Mouse (Mus musculus) monocyte, adult 5-6 weeks (primary cell): ENCODE results near the gene Armc8. TPM values are rescaled to one million over a fixed set of nuclear protein-coding genes. Genes with fewer than 3 reads are reported as not detected.

Experiments used
- ATAC-seq: fragments of 153-309, 156-312 bp; replicated peaks from 2 replicates; pipeline ENCODE4 v1.8.0; 2017; ENCODE audit warnings: mild to moderate bottlenecking; ENCODE audit not compliant: low TSS enrichment, insufficient number of reproducible peaks, severe bottlenecking, poor library complexity, low FRiP score
- total RNA-seq: library from RNA; stranded (forward); fragments of 200-1000, 200-491, 200-594 nt; gene quantifications from 3 replicates; pipeline ENCODE4 v1.2.3, GENCODE M21; 2017

The Armc8 gene
- total RNA-seq, 1 experiment from 2014 or later = 29.1 TPM

DNA sequence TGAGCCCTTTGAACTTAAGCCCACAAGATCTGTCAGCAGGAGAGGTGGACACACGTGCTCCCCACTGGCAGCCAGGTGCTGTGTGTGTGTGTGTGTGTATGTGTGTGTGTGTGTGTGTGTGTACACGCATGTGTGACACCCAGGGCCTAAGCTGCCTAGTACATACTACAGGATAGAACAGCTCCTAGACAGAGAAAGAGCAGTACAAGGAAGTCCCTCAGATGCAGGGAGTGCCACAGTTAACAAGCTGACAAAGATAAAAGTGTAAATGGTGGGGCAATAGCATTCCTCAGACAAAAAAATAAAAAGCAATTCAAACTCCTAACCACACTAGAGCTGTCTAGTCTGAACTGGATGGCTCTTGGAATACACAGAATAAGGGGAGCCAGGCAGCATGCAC, 16.6 kb downstream of the Armc8 start:
- ATAC-seq = no peak

DNA sequence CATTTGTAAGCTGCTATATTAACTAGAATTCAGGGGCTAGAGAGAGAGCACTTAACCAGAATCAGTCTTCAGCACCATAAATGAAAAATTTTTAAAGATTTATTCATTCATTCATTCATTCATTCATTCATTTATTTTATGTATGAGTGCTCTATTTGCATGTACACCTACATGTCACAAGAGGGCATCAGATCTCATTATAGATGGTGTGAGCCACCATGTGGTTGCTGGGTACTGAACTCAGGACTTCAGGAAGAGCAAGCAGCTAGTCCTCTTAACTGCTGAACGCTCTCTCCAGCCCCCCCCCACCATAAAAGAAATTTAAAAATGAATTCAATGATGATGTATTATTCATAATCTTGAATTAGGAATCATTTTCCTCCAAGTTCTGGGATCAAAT, 22.4 kb downstream of the Armc8 start:
- no peak for ATAC-seq

DNA sequence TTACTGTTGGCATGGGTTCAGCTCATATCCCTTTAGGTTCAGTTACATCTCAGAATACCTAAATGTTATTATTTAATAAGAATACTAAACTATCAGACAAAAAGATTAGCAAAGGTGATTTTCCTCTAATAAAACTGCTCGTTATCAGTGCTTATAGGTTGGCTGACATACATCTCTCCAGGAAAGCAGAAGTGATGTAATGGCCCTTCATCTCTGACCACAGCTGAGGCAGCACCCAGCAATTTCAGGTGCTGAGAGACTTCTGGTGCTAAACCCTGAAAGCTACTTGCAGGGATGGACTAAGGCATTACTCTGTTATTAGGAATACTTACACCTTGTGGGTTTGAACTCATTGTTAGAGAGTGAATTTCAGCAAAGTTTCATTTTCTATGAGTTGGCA, 36.8 kb downstream of the Armc8 start:
- ATAC-seq = no peak

DNA sequence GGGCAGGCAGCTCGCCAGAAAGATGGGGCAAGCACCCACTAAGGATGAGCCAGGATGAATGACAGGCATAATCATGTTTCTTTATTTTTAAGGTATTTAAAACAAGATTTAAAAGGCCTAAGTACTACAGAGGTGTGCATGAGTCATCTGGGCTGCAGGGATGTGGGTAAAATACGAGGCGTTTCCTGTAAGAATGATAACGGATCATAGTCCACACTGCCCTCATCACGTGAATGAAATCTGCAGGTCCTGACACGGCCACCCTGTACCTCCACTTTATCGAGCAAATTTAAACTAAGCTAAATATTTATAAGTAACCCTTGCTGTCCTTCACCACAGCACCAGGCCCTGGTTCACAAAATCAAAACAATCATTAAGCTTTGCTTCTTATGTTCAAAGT, 62.8 kb downstream of the Armc8 start:
- no peak for ATAC-seq

DNA sequence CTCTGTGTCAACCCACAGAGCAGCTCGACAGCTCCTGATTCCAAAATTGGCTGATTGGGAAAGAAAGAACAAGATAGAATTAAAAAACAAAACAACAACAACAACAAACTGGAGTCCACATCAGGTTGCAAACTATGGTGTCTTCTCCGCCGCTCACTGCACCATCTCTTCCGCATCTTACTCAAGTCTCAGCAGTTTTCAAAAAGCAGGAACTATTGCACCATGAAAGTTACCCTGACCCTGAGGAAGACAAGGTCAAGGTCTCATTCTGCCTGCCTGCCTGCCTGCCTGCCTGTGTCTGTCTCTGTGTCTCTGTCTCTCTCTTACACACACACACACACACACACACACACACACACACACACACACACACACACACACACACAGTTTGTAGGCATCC, 69.4 kb downstream of the Armc8 start:
- no peak for ATAC-seq

DNA sequence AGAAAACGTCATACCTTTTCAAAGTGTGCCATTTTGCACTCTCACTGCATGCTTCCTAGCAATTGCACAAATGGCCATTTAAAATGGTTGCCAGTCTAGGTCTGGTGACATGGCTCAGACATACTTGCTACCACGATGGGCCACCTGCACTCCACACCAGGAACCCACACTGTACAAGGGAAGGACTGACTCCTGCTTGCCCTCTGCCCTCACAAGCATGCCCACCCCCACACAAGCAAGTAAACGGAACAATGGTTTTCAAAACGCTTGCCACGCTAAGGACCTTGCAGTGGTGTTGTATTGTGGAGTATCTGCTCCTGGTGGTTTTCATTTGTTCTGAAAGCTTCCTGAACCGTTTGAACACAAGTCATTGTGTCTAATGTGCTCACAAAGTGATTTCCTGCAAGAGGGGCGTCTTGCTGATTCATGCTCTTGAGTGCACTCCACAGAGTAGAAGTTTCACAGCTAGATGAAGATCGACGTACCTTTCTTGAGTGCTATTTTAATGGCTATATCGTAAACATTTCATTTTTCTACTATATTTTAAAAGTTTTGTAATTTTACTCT, 76.0 kb downstream of the Armc8 start:
- no peak for ATAC-seq

DNA sequence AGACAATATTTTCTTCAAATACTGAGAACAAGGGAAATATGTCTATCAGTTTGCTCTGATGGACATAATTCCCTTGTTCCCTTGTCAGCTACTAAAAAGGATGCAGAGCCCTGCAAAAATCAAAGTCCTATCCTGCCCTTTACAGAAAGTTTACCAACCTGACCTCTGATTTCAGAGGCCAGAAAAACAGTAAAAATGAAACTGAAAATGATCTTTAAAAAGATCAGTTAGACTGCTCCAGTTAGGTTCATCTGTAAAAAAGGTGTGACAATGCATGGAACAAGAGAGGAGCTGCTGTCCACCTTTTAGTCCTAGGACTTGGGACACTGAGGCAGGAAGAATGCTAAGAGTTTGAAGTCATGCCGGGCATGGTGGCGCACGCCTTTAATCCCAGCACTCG, 77.6 kb downstream of the Armc8 start:
- no peak for ATAC-seq

DNA sequence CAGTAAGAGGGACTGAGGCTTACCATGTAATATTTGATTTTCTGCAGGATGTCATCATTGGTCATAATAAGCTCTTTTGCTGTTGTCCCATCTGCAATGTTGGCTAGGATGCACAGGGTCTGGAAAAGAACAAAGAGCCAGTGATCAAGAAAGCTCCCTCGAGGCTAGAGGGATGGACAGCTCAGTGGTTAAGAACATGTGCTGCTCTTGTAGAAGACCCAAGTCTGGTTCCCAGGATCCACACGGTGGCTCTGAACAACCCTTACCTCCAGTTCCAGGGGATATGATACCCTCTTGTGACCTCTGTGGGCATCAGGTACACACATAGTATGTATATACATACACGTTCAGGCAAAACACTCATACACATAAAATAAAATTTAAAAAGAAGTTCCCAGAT, 80.9 kb downstream of the Armc8 start:
- ATAC-seq = no peak

DNA sequence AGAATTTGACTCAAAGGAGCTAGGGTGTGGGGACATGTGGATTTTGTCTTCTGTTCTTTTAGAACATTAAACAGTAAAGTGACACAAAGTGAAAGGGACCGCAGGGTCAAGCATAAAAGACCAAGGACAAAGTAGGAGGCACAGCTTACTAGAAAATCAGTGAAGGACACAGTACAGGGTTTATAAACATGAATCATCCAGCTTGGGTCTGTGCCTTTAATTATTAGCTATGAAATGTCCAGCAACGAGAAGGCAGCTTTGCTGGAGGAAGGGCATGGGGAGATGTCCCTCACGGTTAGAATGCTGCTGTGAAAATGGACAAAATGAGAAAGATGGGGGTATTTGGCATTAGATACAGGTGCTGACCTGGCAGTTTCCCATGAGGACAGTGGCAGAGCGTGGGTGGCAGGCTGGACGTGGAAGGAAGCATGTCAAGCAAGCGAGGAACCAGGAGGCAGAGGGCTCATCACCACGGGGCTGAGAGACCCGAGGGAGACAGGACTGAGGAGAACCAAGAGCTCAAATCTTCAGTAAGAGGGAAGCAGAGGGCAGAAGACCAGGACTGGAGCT, 81.5 kb downstream of the Armc8 start:
- no peak for ATAC-seq

DNA sequence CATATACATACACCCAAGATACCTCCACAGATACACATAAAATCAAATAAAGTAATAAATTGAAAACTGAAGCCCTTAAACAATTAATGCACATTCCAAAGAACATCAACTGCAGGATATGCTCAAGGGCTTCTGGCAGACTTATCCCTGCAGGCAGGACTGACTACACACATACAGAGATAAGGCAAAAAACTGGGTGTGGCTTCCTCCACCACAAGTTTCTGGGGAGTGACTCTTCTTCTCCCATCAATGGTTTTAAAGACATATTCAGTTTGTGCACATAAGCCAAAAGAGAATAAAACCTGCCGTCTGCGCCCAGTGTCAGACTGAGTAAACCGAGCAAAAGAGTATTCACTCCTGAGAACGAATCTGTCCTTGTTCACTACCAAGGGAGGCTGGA, 83.6 kb downstream of the Armc8 start:
- ATAC-seq = no peak

DNA sequence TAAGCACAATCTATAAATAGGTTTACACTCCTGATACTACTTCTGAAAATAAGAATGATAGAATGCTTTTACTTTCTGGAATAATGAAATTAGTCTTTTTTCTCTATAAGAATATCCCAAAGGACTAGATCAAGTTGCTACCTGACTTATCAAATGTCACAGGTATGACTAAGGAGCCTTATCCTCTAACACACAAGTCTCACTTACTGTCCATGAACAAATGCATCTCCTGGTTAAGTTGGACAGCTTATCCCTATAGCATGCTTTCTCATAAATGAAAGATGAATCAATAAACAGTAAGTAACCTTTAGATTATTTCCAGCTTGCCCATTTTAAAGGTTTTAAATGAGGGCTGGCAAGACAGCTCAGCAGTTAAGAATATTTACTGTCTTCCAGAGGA, 84.1 kb downstream of the Armc8 start:
- ATAC-seq = no peak

DNA sequence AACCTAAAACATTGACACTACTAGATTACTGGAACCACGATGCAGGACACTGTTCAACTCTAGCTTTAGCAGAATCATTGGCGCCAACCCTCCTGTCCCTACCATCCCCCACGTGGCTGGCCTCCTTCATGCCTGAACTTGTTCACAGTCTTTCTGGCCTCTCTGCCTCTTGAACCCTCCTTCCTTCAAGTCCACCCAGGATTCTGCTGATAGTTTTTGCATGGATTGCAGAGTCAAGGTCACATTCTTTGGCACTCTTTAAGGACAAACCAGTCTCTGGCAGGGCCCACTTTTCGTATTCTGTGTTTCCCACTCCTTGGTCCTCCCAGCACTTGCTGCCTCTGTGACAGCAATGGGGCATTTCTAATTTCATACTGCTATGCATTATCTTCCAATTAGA, 85.5 kb downstream of the Armc8 start:
- no peak for ATAC-seq

DNA sequence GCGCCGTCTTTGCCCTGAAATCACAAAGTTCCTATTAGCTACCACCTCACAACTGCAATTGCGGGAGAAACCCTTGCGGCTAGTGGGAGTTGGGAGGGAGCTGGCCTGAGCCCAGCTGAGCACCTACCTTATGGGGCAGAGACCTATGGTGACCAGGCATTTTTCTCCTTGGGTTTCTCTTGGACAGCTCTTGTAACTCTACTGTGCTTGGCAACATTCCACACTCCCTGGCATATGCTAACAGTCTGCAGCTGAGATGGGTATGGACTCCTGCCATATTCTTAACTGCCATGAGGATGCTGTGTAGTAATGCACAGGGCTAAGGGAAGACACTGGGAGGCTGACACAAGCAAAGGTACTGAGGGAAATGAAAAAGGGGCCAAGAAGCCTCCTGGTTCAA, 87.9 kb downstream of the Armc8 start:
- no peak for ATAC-seq

DNA sequence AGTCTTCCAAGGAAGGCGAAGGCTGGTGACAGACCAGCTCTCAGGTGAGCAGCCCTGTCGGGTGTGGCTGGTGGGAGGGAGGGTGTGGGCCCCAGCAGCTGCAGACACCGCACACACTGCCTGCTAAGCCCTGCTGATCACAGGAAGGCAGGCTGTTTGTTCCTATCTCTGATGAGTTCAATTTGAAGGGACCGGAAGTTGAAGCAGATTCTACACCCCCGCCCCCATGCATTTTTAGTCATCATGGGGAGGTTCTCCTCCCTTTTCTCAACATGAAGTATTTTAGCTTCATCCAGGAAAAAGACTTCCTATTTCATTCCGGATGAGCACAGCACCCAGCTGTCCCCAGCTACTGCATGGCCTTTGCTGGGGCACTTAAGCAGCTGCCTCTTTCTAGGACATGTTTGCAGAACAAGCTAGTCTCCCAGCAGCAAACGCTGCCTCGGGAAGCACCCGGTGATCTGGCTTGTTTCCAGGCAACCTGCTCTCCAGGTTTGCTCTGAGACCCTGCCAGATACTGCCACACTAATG, 89.5 kb downstream of the Armc8 start:
- no peak for ATAC-seq

DNA sequence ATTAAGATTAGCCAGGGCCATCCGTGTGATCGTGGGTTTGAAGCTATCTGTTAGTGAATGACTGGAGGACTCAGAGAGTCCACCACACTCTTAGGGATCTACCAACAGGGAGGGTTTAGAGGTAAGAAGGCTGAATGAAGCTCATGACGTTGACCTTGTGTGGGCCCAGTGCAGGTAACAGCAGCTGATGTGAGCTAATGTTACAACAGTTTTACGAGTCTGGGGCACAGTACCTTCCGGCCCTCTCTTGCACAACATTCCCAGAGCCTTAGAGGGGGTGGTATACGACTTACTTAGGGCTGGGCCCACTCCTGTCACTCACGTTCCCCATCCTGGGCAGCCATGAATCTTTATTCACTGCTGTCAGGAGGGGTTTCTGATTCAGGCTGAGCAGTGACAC, 97.4 kb downstream of the Armc8 start:
- ATAC-seq = no peak

DNA sequence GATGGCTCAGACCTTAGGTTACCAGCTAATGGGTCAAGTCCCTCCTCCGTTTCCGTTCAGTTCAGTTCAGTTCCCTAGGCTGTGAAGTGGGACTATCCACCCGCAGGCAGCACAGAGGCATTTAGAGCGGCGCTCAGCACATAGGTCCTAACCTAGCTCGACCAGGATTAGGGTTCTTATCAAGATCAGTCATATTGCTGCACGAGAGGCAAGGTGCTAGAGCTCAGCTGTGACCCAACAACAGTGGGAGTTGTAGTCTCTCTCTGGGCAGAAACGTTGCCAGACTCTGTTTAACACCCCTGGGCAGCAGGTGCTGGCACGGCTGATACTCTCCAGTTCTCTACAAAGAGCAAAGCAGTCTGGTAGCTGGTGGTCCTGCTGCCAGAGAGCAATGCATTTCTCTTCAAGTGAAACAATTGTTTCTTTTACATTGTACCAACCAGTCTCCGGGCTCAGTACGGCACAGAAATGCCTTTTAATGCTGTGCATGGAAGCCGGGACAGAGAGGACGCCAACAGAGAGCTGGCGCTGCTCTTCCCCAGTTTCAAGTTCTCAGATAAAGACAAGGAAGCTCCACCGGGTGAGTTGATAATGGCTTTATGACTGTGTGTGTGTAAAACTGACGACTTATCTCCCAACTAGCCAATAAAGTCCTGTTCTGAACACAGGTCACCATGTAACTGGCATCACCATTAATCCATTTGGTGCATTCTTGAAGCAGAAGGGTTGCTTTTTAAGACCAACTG, 98.2 kb downstream of the Armc8 start:
- no peak for ATAC-seq

DNA sequence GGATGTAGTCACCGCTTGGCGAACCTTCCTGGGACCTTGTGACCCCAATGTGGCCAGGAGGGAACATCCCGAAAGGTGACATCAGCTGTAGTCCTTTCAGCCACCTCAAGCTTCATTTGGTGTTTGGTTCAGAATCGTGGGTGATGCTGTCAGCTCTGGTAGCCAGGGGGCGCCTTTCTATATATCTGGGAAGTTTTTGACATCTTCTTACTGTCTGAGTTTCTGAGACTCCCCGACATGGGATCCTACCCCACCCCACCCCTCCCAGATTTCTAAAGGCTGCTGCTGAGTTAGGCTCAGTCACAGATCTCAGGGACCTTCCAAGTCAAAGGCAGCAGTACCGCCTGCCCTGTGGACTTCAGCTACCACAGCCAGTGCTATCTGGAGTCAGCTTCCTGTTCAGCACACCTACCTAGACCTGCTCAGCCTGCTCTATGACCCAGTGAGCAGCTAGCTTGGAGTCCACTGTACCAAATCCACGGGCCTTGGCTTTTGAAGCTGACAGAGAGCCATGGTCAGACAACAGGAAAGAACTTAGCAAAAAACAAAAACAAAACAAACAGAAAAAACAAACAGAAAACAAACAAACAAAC, 98.9 kb downstream of the Armc8 start:
- no peak for ATAC-seq

DNA sequence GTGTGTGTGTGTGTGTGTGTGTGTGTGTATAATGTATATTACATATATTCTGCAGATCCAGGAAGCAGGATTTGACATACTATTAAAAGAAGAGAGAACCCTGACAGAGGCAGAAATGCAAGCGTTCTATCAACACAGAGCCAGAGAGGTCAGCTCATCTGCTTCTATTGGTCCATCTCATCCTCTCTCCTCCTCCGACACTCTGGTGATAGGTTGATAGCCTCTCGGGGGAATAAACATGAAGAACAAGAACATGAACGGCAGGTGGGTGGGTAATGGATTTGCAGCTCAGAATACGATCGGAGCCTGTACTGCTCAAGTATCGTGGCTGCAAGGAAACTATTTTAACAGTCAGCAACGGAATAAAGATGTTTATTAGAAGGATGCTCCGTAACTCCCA, 100.1 kb downstream of the Armc8 start:
- ATAC-seq = no peak

DNA sequence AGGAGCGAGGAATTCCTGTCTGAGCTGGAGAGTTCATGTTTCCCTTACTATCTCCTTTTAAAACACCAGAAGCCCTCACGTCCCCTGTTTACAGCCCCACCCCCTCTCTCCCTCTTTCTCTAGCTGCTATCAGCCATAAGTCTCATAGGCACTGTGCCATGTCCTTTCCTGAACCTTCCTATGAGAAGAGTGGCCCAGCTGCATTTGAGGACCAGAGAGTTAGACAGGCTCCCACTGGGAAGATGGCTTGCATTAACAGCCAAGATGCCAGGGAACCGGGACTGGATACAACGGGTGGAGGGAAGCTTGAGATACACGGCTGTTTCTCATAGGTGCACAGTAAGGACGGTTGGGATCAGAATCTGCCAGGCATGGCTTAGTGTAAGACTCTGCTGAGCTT, 103.8 kb downstream of the Armc8 start:
- ATAC-seq = no peak

DNA sequence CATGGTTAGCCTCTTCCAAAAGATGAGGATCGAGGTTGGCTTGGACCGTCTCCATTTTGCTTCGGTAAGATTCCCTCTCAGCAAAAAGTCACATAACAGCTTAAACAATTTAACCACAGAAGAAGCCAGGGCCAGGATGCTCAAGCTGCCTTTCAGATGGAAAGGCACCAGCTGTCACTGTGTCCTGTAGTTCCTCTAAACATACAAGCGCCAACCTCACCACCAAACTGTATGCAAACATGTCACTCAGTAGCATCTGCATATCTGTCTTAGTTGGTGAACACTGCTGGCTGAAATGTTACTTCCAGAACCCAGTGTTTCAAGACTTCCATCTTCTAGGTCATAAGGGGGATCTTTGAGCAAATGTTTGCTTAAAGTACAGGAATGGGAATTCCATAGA, 109.0 kb downstream of the Armc8 start:
- no peak for ATAC-seq
